Mouse (Mus musculus) ES-E14 (cell line): ENCODE measurements at regions not wholly inside any gene's neighbourhood (a gene's known extent, or its start where the extent isn't known, plus 50 kb on each side); places are given as distances from the start of the nearest gene placed in this dataset.
"Not testable (repeated sequence)": the region's sequence is repeated elsewhere in the genome, so short reads cannot be mapped to it uniquely, and the experiment has no call there.

Source experiments
- DNase-seq: peaks from one replicate; pipeline ENCODE4 v3.0.0-alpha.2; 2013; ENCODE audit warnings: low read depth, low spot score
- H3K27ac ChIP-seq: 2 replicates; pipeline ENCODE4 v1.5.1; 2012; ENCODE audit warnings: low read depth, mild to moderate bottlenecking, low read length, moderate library complexity, mixed read lengths; ENCODE audit not compliant: poor library complexity, insufficient read depth, severe bottlenecking
- H3K36me3 ChIP-seq: 2 replicates; pipeline ENCODE4 v1.6.1; 2012; ENCODE audit warnings: mild to moderate bottlenecking, low read length, moderate library complexity, mixed read lengths; ENCODE audit not compliant: control insufficient read depth, poor library complexity, insufficient read depth, severe bottlenecking
- H3K4me1 ChIP-seq, 2 experiments: fragments of 150-350 bp in 1 of 2; sonication (generic) in 1 of 2; 2 replicates each; pipeline ENCODE4 v1.6.1; 2012; ENCODE audit warnings: low read length in 2 of 2, mild to moderate bottlenecking in 1 of 2, mixed read lengths in 1 of 2; ENCODE audit not compliant: control insufficient read depth in 2 of 2, insufficient read depth in 2 of 2, poor library complexity in 1 of 2
- H3K4me3 ChIP-seq, 2 experiments: fragments of 150-350 bp in 1 of 2; sonication (generic) in 1 of 2; 2 replicates each; pipeline ENCODE4 v1.5.1; 2012; ENCODE audit warnings: low read length in 2 of 2, low read depth in 1 of 2, mild to moderate bottlenecking in 1 of 2, mixed read lengths in 1 of 2; ENCODE audit not compliant: insufficient read depth in 1 of 2, poor library complexity in 1 of 2, severe bottlenecking in 1 of 2
- H3K9ac ChIP-seq: 2 replicates; pipeline ENCODE4 v1.6.1; 2012; ENCODE audit warnings: low read depth, mild to moderate bottlenecking, low read length, mixed read lengths; ENCODE audit not compliant: poor library complexity, insufficient read depth, severe bottlenecking
- H3K9me3 ChIP-seq: fragments of 150-350 bp; sonication (generic); 2 replicates; pipeline ENCODE4 v1.6.1; 2012; ENCODE audit warnings: low read depth, mild to moderate bottlenecking, low read length; ENCODE audit not compliant: control insufficient read depth, insufficient read depth
- CHD2 ChIP-seq: IDR thresholded peaks from 2 replicates; pipeline ENCODE4 v1.6.1; 2014; ENCODE audit warnings: mild to moderate bottlenecking, low read depth, low read length, inconsistent platforms
- HCFC1 ChIP-seq: IDR thresholded peaks from 2 replicates; pipeline ENCODE4 v1.6.1; 2012; ENCODE audit warnings: low read length, inconsistent platforms, borderline replicate concordance; ENCODE audit not compliant: insufficient read depth
- MAFK ChIP-seq: IDR thresholded peaks from 2 replicates; pipeline ENCODE4 v1.6.1; 2014; ENCODE audit warnings: mild to moderate bottlenecking, low read depth, low read length, inconsistent platforms; ENCODE audit not compliant: insufficient read depth
- ZC3H11A ChIP-seq: IDR thresholded peaks from 2 replicates; pipeline ENCODE4 v1.6.1; 2012; ENCODE audit warnings: low read depth, mild to moderate bottlenecking, inconsistent platforms, low read length, borderline replicate concordance
- ZNF384 ChIP-seq: IDR thresholded peaks from 2 replicates; pipeline ENCODE4 v1.6.1; 2012; ENCODE audit warnings: low read depth, low read length, inconsistent platforms
- in situ Hi-C, 2 experiments: fragments of 600-800 bp; cut with MboI; formaldehyde crosslinking; loops; one replicate each; pipeline ENCODE4 v1.15.1; 2025; ENCODE audit warnings: low sequenced_read_pairs in 2 of 2, inconsistent platforms in 1 of 2; ENCODE audit not compliant: unreplicated experiment in 2 of 2

- in situ Hi-C loops: no loop called here
- TF ChIP-seq MAFK (no peak), ZC3H11A (peak; percentile 67), ZNF384 (peak; percentile 100)
- Histone ChIP-seq H3K4me1 (peaks cover 0 to 2% of the 10 kb centered on the region in 2 experiments; a peak in 1 of 4 replicates), H3K4me3 (no peak overlapping the region), H3K27ac (no peak overlapping the region), H3K9ac (no peak overlapping the region), H3K9me3 (no peaks in the 10 kb centered on the region), H3K36me3 (no peaks in the 10 kb centered on the region)
- DNase-seq: no peak
These were observed 52.0 kb upstream of the Ak4 start for GRCm38 (mm10) chr4:101366905-101367679.

- H3K4me3 ChIP-seq: no peak overlapping the region
- no peak overlapping the region for H3K9ac ChIP-seq
- H3K27ac ChIP-seq: no peak overlapping the region
- TF ChIP-seq MAFK: no peak
- TF ChIP-seq CHD2: no peak
- no peak for TF ChIP-seq ZNF384
- TF ChIP-seq HCFC1: no peak
- no peak for TF ChIP-seq ZC3H11A
- no peaks in the 10 kb centered on the region for H3K9me3 ChIP-seq
- in situ Hi-C loops: no loop called here
- H3K36me3 ChIP-seq: no peaks in the 10 kb centered on the region
- DNase-seq: no peak
- peaks cover 0 to 2% of the 10 kb centered on the region in 2 experiments; a peak in 1 of 4 replicates for H3K4me1 ChIP-seq
These were observed 53.8 kb upstream of the Ak4 start for GRCm38 (mm10) chr4:101365299-101365698.

GRCm38 (mm10) chr4:101364716-101365115 is 54.4 kb upstream of the Ak4 start:
- in situ Hi-C loops: no loop called here
- H3K4me1 ChIP-seq: peaks cover 0 to 2% of the 10 kb centered on the region in 2 experiments; a peak in 1 of 4 replicates
- H3K9ac ChIP-seq: no peak overlapping the region
- no peaks in the 10 kb centered on the region for H3K36me3 ChIP-seq
- DNase-seq: no peak
- no peak overlapping the region for H3K4me3 ChIP-seq
- no peaks in the 10 kb centered on the region for H3K9me3 ChIP-seq
- TF ChIP-seq HCFC1 (no peak), CHD2 (no peak), MAFK (no peak), ZC3H11A (no peak), ZNF384 (no peak)
- H3K27ac ChIP-seq: no peak overlapping the region

DNA sequence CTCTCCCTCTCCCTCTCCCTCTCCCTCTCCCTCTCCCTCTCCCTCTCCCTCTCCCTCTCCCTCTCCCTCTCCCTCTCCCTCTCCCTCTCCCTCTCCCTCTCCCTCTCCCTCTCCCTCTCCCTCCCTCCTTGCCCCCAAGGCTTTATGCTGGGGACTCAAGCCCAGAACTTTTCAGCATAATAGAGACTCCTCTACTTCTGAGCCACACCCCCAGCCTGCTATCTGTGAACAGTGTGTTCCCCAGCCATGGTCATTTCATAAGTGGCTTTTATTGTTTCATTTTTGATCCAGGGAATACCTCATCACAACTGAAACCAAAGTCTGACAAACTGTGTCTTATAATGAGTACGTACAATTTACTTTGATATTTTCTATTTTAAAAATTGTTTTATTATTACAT is 55.8 kb upstream of the Ak4 start:
- H3K27ac ChIP-seq, in situ Hi-C loops, H3K9me3 ChIP-seq, H3K36me3 ChIP-seq, H3K4me3 ChIP-seq, H3K9ac ChIP-seq, DNase-seq, H3K4me1 ChIP-seq: not testable (repeated sequence)

DNA sequence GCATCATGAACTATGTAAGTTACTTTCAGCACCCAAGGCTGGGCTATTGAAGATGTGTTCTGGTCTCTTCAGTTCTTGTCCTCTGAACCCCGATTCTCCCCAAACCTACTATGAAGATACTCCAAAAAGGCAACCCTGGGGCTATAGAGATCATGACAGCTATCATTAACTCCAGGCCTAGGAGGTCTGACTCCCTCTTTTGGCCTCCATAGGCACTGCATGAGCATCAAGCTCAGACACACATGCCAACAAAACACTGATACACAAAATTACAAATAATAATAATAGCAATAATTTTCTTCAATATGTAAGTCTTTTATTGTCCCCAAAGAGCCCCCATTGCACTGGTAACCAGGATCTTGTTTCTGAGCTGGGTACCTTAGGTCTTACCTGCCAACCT is 57.3 kb upstream of the Ak4 start:
- Histone ChIP-seq H3K27ac (no peak overlapping the region), H3K36me3 (no peaks in the 10 kb centered on the region), H3K9me3 (no peaks in the 10 kb centered on the region), H3K4me1 (0 out of 4 replicates have a peak, but pooled peaks cover 0 to 4% of the 10 kb centered on the region in 2 experiments), H3K9ac (no peak overlapping the region), H3K4me3 (no peak overlapping the region)
- in situ Hi-C loops: no loop called here
- DNase-seq: no peak
- TF ChIP-seq ZNF384 (no peak), CHD2 (no peak), MAFK (no peak), HCFC1 (no peak), ZC3H11A (no peak)
